Mouse (Mus musculus) heart, adult 2 months (tissue): Measurements from ENCODE around the gene Ak2. TPM values are rescaled to one million over a fixed set of nuclear protein-coding genes. Genes with fewer than 3 reads are reported as not detected.

Experiments used
- DNase-seq, 2 experiments: peaks; one replicate each; pipeline ENCODE4 v3.0.0; 2021
- H3K27ac ChIP-seq: fragments of 200-600 bp; 2 replicates; pipeline ENCODE4 v1.8.1; 2022
- H3K27me3 ChIP-seq: fragments of 200-500 bp; 2 replicates; pipeline ENCODE4 v1.6.1; 2012; ENCODE audit warnings: mild to moderate bottlenecking, low read length, inconsistent platforms, mixed read lengths; ENCODE audit not compliant: control insufficient read depth, insufficient read depth
- H3K36me3 ChIP-seq: fragments of 200-500 bp; 2 replicates; pipeline ENCODE4 v1.6.1; 2012; ENCODE audit warnings: low read length, inconsistent platforms; ENCODE audit not compliant: control insufficient read depth, insufficient read depth
- H3K4me1 ChIP-seq: fragments of 200-500 bp; 2 replicates; pipeline ENCODE4 v1.6.1; 2011; ENCODE audit warnings: low read length; ENCODE audit not compliant: control insufficient read depth, insufficient read depth
- H3K4me3 ChIP-seq: fragments of 200-600 bp; 2 replicates; pipeline ENCODE4 v1.8.1; 2022
- H3K79me2 ChIP-seq: fragments of 200-500 bp; replicated peaks from 2 replicates; pipeline ENCODE4 v1.6.1; 2012; ENCODE audit warnings: mild to moderate bottlenecking, inconsistent platforms, low read length, moderate library complexity, mixed read lengths; ENCODE audit not compliant: control insufficient read depth, insufficient read depth
- H3K9ac ChIP-seq: fragments of 200-500 bp; 2 replicates; pipeline ENCODE4 v1.6.1; 2012; ENCODE audit warnings: low read depth, mild to moderate bottlenecking, control low read depth, inconsistent platforms, low read length, mixed read lengths
- CTCF ChIP-seq: fragments of 200-600 bp; IDR thresholded peaks from 2 replicates; pipeline ENCODE4 v1.8.1; 2022; ENCODE audit warnings: antibody characterized with exemption, mild to moderate bottlenecking, moderate library complexity
- EP300 ChIP-seq: fragments of 200-500 bp; IDR thresholded peaks from 2 replicates; pipeline ENCODE4 v1.6.1; 2011; ENCODE audit warnings: low read depth, low read length, control low read depth; ENCODE audit not compliant: insufficient read depth
- POLR2A ChIP-seq: fragments of 200-500 bp; IDR thresholded peaks from 2 replicates; pipeline ENCODE4 v1.6.1; 2011; ENCODE audit warnings: mild to moderate bottlenecking, low read depth, low read length, control low read depth; ENCODE audit not compliant: insufficient read depth
- WGBS: fragments of 180-500 bp; shearing (Covaris S2); methylation state at CpG from one replicate; pipeline ENCODE4 v1.1.7; 2018; 5-methylcytosine and 5-hydroxymethylcytosine counted together
- intact Hi-C: fragments of 180-260 bp; cut with DNase I; formaldehyde crosslinking; loops from one replicate; pipeline ENCODE4 v1.15.1; 2025
- polyA plus RNA-seq: library from polyadenylated mRNA; depleted of rRNA; stranded (reverse); fragments of >200 nt; gene quantifications from 2 replicates; pipeline ENCODE4 v1.2.3, GENCODE M21; 2012
- total RNA-seq, 2 experiments: library from RNA; stranded (reverse); gene quantifications; 2 replicates each; pipeline ENCODE4 v1.2.3; 2021

The Ak2 gene
- total and polyA plus RNA-seq, 3 experiments: 43.4 to 70.5 (median 63.1) TPM

- intact Hi-C loops: loop anchor here (5.0 kb wide), 1 partner anchor 33 kb away; the partner anchor contains the start of gene Rnf19b
- Histone ChIP-seq H3K27ac (no peak overlapping the region), H3K79me2 (no peaks in the 10 kb centered on the region), H3K27me3 (no peaks in the 10 kb centered on the region), H3K4me3 (no peak overlapping the region), H3K9ac (no peak overlapping the region), H3K4me1 (peaks cover 20% of the 10 kb centered on the region), H3K36me3 (no peaks in the 10 kb centered on the region)
- no peak for DNase-seq
- no peak for TF ChIP-seq EP300
- TF ChIP-seq CTCF: no peak
- no peak for TF ChIP-seq POLR2A
- WGBS: 84% methylated on average over 6 of the region's 6 CpGs
Observed at GRCm38 (mm10) chr4:129023884-129024283, 32.1 kb downstream of the Ak2 start.

- no peaks in the 10 kb centered on the region for H3K36me3 ChIP-seq
- H3K79me2 ChIP-seq: no peaks in the 10 kb centered on the region
- WGBS: 13% methylated on average over 6 of the region's 6 CpGs
- peaks cover 20% of the 10 kb centered on the region for H3K4me1 ChIP-seq
- 0 out of 2 replicates have a peak overlapping the region, but pooled peaks have one; percentile 8 for H3K9ac ChIP-seq
- DNase-seq: peak; percentile 74 to 89
- H3K27me3 ChIP-seq: no peaks in the 10 kb centered on the region
- no peak overlapping the region for H3K4me3 ChIP-seq
- H3K27ac ChIP-seq: peak overlapping the region; percentile 76
- TF ChIP-seq EP300 (0 out of 2 replicates have a peak, but pooled peaks have one; percentile 29), CTCF (no peak)
- intact Hi-C loops: loop anchor here (5.0 kb wide), 1 partner anchor 33 kb away; the partner anchor contains the start of gene Rnf19b
Observed at GRCm38 (mm10) chr4:129024775-129025174, 33.0 kb downstream of the Ak2 start.

- Histone ChIP-seq H3K79me2 (no peaks in the 10 kb centered on the region), H3K4me1 (peaks cover 13% of the 10 kb centered on the region), H3K9ac (no peak overlapping the region), H3K36me3 (no peaks in the 10 kb centered on the region), H3K27me3 (no peaks in the 10 kb centered on the region), H3K4me3 (no peak overlapping the region), H3K27ac (peak overlapping the region; percentile 6; the same call in 1 of the 2 replicates)
- intact Hi-C loops: no loop called here
- 94% methylated on average over 3 of the region's 3 CpGs for WGBS
- no peak for DNase-seq
- TF ChIP-seq EP300: no peak
- no peak for TF ChIP-seq CTCF
- TF ChIP-seq POLR2A: no peak
Observed at GRCm38 (mm10) chr4:129025707-129026106, 33.9 kb downstream of the Ak2 start.

DNA sequence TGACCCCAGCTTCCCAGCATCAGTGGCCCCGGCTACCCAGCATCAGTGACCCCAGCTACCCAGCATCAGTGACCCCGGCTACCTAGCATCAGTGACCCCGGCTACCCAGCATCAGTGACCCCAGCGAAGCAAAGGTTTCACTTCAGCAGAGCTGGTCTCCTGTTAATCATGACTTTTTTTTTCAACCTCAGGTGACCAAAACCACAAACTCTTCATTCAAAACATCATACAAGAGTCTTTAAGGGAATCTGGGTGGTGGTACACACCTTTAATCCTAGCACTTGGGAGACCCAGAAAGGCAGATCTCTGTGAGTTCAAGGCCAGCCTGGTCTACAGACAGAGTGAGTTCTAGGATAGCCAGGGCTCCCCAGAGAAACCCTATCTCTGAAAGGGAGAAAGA lies 39.0 kb downstream of the Ak2 start:
- Histone ChIP-seq H3K27ac (no peak overlapping the region), H3K79me2 (no peaks in the 10 kb centered on the region), H3K27me3 (no peaks in the 10 kb centered on the region), H3K4me3 (no peak overlapping the region), H3K36me3 (no peaks in the 10 kb centered on the region), H3K9ac (no peak overlapping the region), H3K4me1 (peaks cover 12% of the 10 kb centered on the region)
- intact Hi-C loops: no loop called here
- 91% methylated on average over 4 of the region's 4 CpGs for WGBS
- no peak for DNase-seq
- no peak for TF ChIP-seq POLR2A
- no peak for TF ChIP-seq CTCF
- TF ChIP-seq EP300: no peak

DNA sequence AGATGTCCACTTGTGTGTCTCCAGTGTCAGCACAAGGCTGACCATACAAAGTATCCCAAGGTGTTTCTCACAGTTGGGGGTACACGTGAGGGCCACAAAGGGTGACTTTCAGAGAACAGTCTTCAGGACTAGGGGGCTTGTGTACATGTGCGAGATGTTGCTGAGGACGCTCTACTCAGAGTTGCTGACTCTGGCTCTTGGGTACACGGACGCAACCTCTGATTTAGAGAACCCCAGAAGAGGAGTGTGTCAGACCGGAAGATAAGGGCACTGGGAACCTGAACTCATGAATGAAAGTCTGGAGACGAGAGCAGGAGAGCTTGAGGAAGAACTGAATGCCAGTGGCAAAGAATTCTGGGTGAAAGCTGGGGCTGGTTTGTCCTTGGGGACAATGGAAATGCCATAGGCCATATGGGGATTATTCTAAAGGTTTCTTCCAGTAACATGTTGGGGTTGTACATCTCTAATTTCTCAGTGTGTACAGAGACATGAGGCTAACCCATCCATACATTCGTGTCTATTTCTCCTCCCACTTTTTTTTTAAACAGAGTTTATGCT lies 39.7 kb downstream of the Ak2 start:
- H3K4me1 ChIP-seq: peaks cover 12% of the 10 kb centered on the region
- intact Hi-C loops: no loop called here
- H3K27me3 ChIP-seq: no peaks in the 10 kb centered on the region
- H3K36me3 ChIP-seq: no peaks in the 10 kb centered on the region
- TF ChIP-seq POLR2A (no peak), CTCF (no peak), EP300 (no peak)
- no peak overlapping the region for H3K4me3 ChIP-seq
- WGBS: 90% methylated on average over 8 of the region's 8 CpGs
- no peak overlapping the region for H3K9ac ChIP-seq
- DNase-seq: no peak
- no peaks in the 10 kb centered on the region for H3K79me2 ChIP-seq
- no peak overlapping the region for H3K27ac ChIP-seq

DNA sequence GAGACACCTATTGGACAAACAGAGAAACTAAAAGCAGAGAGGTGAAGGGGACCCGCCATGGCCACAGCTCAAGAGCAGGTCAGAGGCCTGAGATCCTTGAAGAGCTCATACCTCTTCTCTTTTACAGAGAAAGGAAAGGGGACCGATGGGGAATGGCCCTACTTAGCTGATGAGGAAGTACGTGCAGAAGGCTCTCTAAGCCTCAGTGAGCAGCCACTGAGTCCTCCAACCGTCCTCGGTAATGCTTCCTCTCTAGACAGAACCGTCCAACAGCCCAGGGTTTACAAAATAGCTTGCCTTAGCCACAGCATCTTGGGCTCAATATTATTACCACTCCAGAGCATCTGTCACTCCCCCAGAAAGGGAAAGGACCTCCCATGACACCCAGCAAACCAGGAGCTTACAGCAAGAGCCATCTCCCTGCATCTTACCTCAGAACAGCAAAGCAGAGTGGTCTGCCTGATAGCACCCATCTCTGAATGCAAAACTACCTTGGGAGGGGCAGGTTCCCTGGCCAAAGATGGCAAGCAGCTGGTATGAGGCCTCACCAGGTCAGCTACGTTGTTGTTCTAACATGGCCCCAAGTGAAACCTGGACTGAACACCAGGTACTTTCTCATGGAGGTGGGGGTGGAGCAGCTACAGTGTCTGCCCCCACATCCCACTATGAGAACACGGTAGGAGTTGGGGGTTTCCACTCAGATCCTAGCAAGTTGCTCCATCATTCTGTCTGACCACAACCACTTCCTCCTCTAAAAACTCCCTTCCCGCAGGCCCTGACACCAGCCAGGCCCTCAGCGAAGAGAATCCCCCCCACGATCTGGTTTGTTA lies 40.6 kb downstream of the Ak2 start:
- peaks cover 12% of the 10 kb centered on the region for H3K4me1 ChIP-seq
- intact Hi-C loops: no loop called here
- no peak overlapping the region for H3K4me3 ChIP-seq
- peak in 1 of 2 experiments; percentile 44 for DNase-seq
- H3K27ac ChIP-seq: peak overlapping the region; percentile 48
- H3K79me2 ChIP-seq: no peaks in the 10 kb centered on the region
- no peaks in the 10 kb centered on the region for H3K36me3 ChIP-seq
- peak overlapping the region; percentile 21 for H3K9ac ChIP-seq
- 68% methylated on average over 11 of the region's 11 CpGs for WGBS
- no peaks in the 10 kb centered on the region for H3K27me3 ChIP-seq
- TF ChIP-seq EP300: no peak
- TF ChIP-seq CTCF: no peak
- no peak for TF ChIP-seq POLR2A
